Mouse (Mus musculus): ENCODE measurements around the gene Lgi4. TPM values are rescaled to one million over a fixed set of nuclear protein-coding genes. Genes with fewer than 3 reads are reported as not detected.

Gene Lgi4
- polyA plus RNA-seq, 1 experiment = not detected

GRCm38 (mm10) chr7:31053882-31054447 is 5.2 kb upstream of the Lgi4 start:
- H3K36me3 ChIP-seq (ENCODE audit: control insufficient read depth, insufficient read depth) = no peaks in the 10 kb centered on the region
- TF ChIP-seq E2F4 (IDR thresholded peaks at IDR 0.05; ENCODE audit: insufficient read depth) = no peak
- no peak for TF ChIP-seq REST (IDR thresholded peaks at IDR 0.05; ENCODE audit: insufficient read depth, insufficient read length)
- TF ChIP-seq POLR2AphosphoS2 (IDR thresholded peaks at IDR 0.05; ENCODE audit: insufficient read length, low read depth) = no peak
- TF ChIP-seq POLR2A (IDR thresholded peaks at IDR 0.05; ENCODE audit: insufficient read length, low read depth) = no peak
- no peak for TF ChIP-seq SRF (IDR thresholded peaks at IDR 0.05; ENCODE audit: control insufficient read depth, insufficient read length, low read depth)
- TF ChIP-seq MYOD1 (IDR thresholded peaks at IDR 0.05; ENCODE audit: control insufficient read depth in 1 of 3, insufficient read length in 2 of 3, low read depth in 2 of 3) = no peak
- TF ChIP-seq TCF12 (IDR thresholded peaks at IDR 0.05; ENCODE audit: insufficient read depth, poor library complexity, severe bottlenecking) = no peak
- TF ChIP-seq MAX (IDR thresholded peaks at IDR 0.05; ENCODE audit: low read depth) = no peak
- TF ChIP-seq MYOG (IDR thresholded peaks at IDR 0.05; ENCODE audit: control insufficient read depth in 1 of 3, insufficient read depth in 1 of 3, insufficient read length in 2 of 3, low read depth in 2 of 3) = no peak
- no peak for TF ChIP-seq TCF3 (IDR thresholded peaks at IDR 0.05; ENCODE audit: insufficient read length, low read depth)
- no peak for TF ChIP-seq USF1 (IDR thresholded peaks at IDR 0.05; ENCODE audit: low read depth)
- TF ChIP-seq CEBPB (IDR thresholded peaks at IDR 0.05; ENCODE audit: insufficient read depth, poor library complexity, severe bottlenecking) = no peak

GRCm38 (mm10) chr7:31054661-31055320 is 4.4 kb upstream of the Lgi4 start:
- Histone ChIP-seq H3K79me2 (ENCODE audit: control insufficient read depth, insufficient read depth) (no peaks in the 10 kb centered on the region), H3K4me3 (no peak overlapping the region), H3ac (ENCODE audit: control insufficient read depth, insufficient read length) (no peak overlapping the region), H3K4me2 (ENCODE audit: low read depth) (no peak overlapping the region), H3K36me3 (ENCODE audit: control insufficient read depth, insufficient read depth) (no peaks in the 10 kb centered on the region), H3K27me3 (ENCODE audit: control insufficient read depth, insufficient read depth, insufficient read length) (peaks cover 20% of the 10 kb centered on the region)
- no peak for TF ChIP-seq MAX (IDR thresholded peaks at IDR 0.05; ENCODE audit: low read depth)

More at GRCm38 (mm10) chr7:31053882-31054447, 5.2 kb upstream of the Lgi4 start:
- H3K27me3 ChIP-seq (ENCODE audit: control insufficient read depth, insufficient read depth, insufficient read length) = peaks cover 20% of the 10 kb centered on the region
- no peak overlapping the region for H3ac ChIP-seq (ENCODE audit: control insufficient read depth, insufficient read length)
- H3K4me3 ChIP-seq = no peak overlapping the region
- no peaks in the 10 kb centered on the region for H3K79me2 ChIP-seq (ENCODE audit: control insufficient read depth, insufficient read depth)
- H3K4me2 ChIP-seq (ENCODE audit: low read depth) = no peak overlapping the region

- Histone ChIP-seq H3K4me3 (no peak overlapping the region), H3K27me3 (ENCODE audit: control insufficient read depth, insufficient read depth, insufficient read length) (peaks cover 14% of the 10 kb centered on the region), H3K4me2 (ENCODE audit: low read depth) (no peak overlapping the region), H3ac (ENCODE audit: control insufficient read depth, insufficient read length) (no peak overlapping the region), H3K36me3 (ENCODE audit: control insufficient read depth, insufficient read depth) (no peaks in the 10 kb centered on the region), H3K79me2 (ENCODE audit: control insufficient read depth, insufficient read depth) (no peaks in the 10 kb centered on the region)
- TF ChIP-seq TCF12 (IDR thresholded peaks at IDR 0.05; ENCODE audit: insufficient read depth, poor library complexity, severe bottlenecking) (no peak), POLR2A (IDR thresholded peaks at IDR 0.05; ENCODE audit: insufficient read length, low read depth) (no peak), POLR2AphosphoS2 (IDR thresholded peaks at IDR 0.05; ENCODE audit: insufficient read length, low read depth) (no peak), SRF (IDR thresholded peaks at IDR 0.05; ENCODE audit: control insufficient read depth, insufficient read length, low read depth) (no peak), USF1 (IDR thresholded peaks at IDR 0.05; ENCODE audit: low read depth) (no peak), REST (IDR thresholded peaks at IDR 0.05; ENCODE audit: insufficient read depth, insufficient read length) (no peak), MYOG (IDR thresholded peaks at IDR 0.05; ENCODE audit: control insufficient read depth in 1 of 3, insufficient read depth in 1 of 3, insufficient read length in 2 of 3, low read depth in 2 of 3) (no peak), E2F4 (IDR thresholded peaks at IDR 0.05; ENCODE audit: insufficient read depth) (no peak), MAX (IDR thresholded peaks at IDR 0.05; ENCODE audit: low read depth) (no peak), CEBPB (IDR thresholded peaks at IDR 0.05; ENCODE audit: insufficient read depth, poor library complexity, severe bottlenecking) (no peak), TCF3 (IDR thresholded peaks at IDR 0.05; ENCODE audit: insufficient read length, low read depth) (no peak), MYOD1 (IDR thresholded peaks at IDR 0.05; ENCODE audit: control insufficient read depth in 1 of 3, insufficient read length in 2 of 3, low read depth in 2 of 3) (no peak)
Observed at GRCm38 (mm10) chr7:31055354-31055824, 3.8 kb upstream of the Lgi4 start.

GRCm38 (mm10) chr7:31055883-31056282 is 3.3 kb upstream of the Lgi4 start:
- no peaks in the 10 kb centered on the region for H3K79me2 ChIP-seq (ENCODE audit: control insufficient read depth, insufficient read depth)
- H3K27me3 ChIP-seq (ENCODE audit: control insufficient read depth, insufficient read depth, insufficient read length) = peaks cover 9% of the 10 kb centered on the region
- no peak overlapping the region for H3ac ChIP-seq (ENCODE audit: control insufficient read depth, insufficient read length)
- TF ChIP-seq MYOG (IDR thresholded peaks at IDR 0.05; ENCODE audit: control insufficient read depth in 1 of 3, insufficient read depth in 1 of 3, insufficient read length in 2 of 3, low read depth in 2 of 3) = no peak
- TF ChIP-seq E2F4 (IDR thresholded peaks at IDR 0.05; ENCODE audit: insufficient read depth) = no peak
- no peak for TF ChIP-seq POLR2AphosphoS2 (IDR thresholded peaks at IDR 0.05; ENCODE audit: insufficient read length, low read depth)
- no peak for TF ChIP-seq REST (IDR thresholded peaks at IDR 0.05; ENCODE audit: insufficient read depth, insufficient read length)
- no peak for TF ChIP-seq CEBPB (IDR thresholded peaks at IDR 0.05; ENCODE audit: insufficient read depth, poor library complexity, severe bottlenecking)
- TF ChIP-seq TCF3 (IDR thresholded peaks at IDR 0.05; ENCODE audit: insufficient read length, low read depth) = no peak
- no peak overlapping the region for H3K4me2 ChIP-seq (ENCODE audit: low read depth)
- H3K4me3 ChIP-seq = no peak overlapping the region
- no peaks in the 10 kb centered on the region for H3K36me3 ChIP-seq (ENCODE audit: control insufficient read depth, insufficient read depth)

GRCm38 (mm10) chr7:31056448-31056847 is 2.7 kb upstream of the Lgi4 start:
- Histone ChIP-seq H3K27me3 (ENCODE audit: control insufficient read depth, insufficient read depth, insufficient read length) (peaks cover 3% of the 10 kb centered on the region), H3ac (ENCODE audit: control insufficient read depth, insufficient read length) (no peak overlapping the region), H3K4me3 (no peak overlapping the region), H3K79me2 (ENCODE audit: control insufficient read depth, insufficient read depth) (no peaks in the 10 kb centered on the region), H3K4me2 (ENCODE audit: low read depth) (no peak overlapping the region), H3K36me3 (ENCODE audit: control insufficient read depth, insufficient read depth) (no peaks in the 10 kb centered on the region)
- no peak for TF ChIP-seq POLR2AphosphoS2 (IDR thresholded peaks at IDR 0.05; ENCODE audit: insufficient read length, low read depth)
- TF ChIP-seq SRF (IDR thresholded peaks at IDR 0.05; ENCODE audit: control insufficient read depth, insufficient read length, low read depth) = no peak
- TF ChIP-seq USF1 (IDR thresholded peaks at IDR 0.05; ENCODE audit: low read depth) = no peak
- no peak for TF ChIP-seq CEBPB (IDR thresholded peaks at IDR 0.05; ENCODE audit: insufficient read depth, poor library complexity, severe bottlenecking)
- no peak for TF ChIP-seq REST (IDR thresholded peaks at IDR 0.05; ENCODE audit: insufficient read depth, insufficient read length)
- no peak for TF ChIP-seq MYOG (IDR thresholded peaks at IDR 0.05; ENCODE audit: control insufficient read depth in 1 of 3, insufficient read depth in 1 of 3, insufficient read length in 2 of 3, low read depth in 2 of 3)
- no peak for TF ChIP-seq POLR2A (IDR thresholded peaks at IDR 0.05; ENCODE audit: insufficient read length, low read depth)
- TF ChIP-seq TCF3 (IDR thresholded peaks at IDR 0.05; ENCODE audit: insufficient read length, low read depth) = no peak
